Mouse (Mus musculus) forebrain, embryonic 12.5 days (tissue): ENCODE measurements around the gene Plcg2. TPM values are rescaled to one million over a fixed set of nuclear protein-coding genes. Genes with fewer than 3 reads are reported as not detected.

ENCODE experiments used
- microRNA-seq: library from miRNA; unstranded; fragments of <30 nt; microRNA quantifications from one replicate; pipeline ENCODE4, GENCODE M21; 2017
- polyA plus RNA-seq: library from polyadenylated mRNA; unstranded; fragments of >200 nt; fragmentation: Nextera tagmentation; extraction: Ambion mirVana; gene quantifications from 2 replicates; pipeline ENCODE4 v1.2.1, GENCODE M21; 2016

The Plcg2 gene
- polyA plus RNA-seq, 1 experiment from 2014 or later = 1.6 TPM

Small RNA genes lying within 50 kb of the gene (microRNA-seq; reads per million reads assigned to microRNA genes)
- gene Gm27361 (not detected), gene Mir7077 (not detected), gene Mir7078 (not detected)

Other genes starting within 250 kb of the Plcg2 start
- gene Cmip, start 241.2 kb upstream of the Plcg2 start, polyA plus RNA-seq = 28.3 and 30.5 TPM in 2 replicates
- 0.50 and 0.69 TPM in 2 replicates for gene Sdr42e1, start 175.4 kb downstream of the Plcg2 start, polyA plus RNA-seq
- gene Hsd17b2, start 203.6 kb downstream of the Plcg2 start, polyA plus RNA-seq = not detected in 2 replicates